Mouse (Mus musculus) heart, adult 2 months (tissue): ENCODE results near the gene Acvr2b. TPM values are rescaled to one million over a fixed set of nuclear protein-coding genes. Genes with fewer than 3 reads are reported as not detected.

Experiments
- DNase-seq, 2 experiments: peaks; one replicate each; pipeline ENCODE4 v3.0.0; 2021
- H3K27ac ChIP-seq: fragments of 200-600 bp; 2 replicates; pipeline ENCODE4 v1.8.1; 2022
- H3K27me3 ChIP-seq: fragments of 200-500 bp; 2 replicates; pipeline ENCODE4 v1.6.1; 2012; ENCODE audit warnings: mild to moderate bottlenecking, low read length, inconsistent platforms, mixed read lengths; ENCODE audit not compliant: control insufficient read depth, insufficient read depth
- H3K36me3 ChIP-seq: fragments of 200-500 bp; 2 replicates; pipeline ENCODE4 v1.6.1; 2012; ENCODE audit warnings: low read length, inconsistent platforms; ENCODE audit not compliant: control insufficient read depth, insufficient read depth
- H3K4me1 ChIP-seq: fragments of 200-500 bp; 2 replicates; pipeline ENCODE4 v1.6.1; 2011; ENCODE audit warnings: low read length; ENCODE audit not compliant: control insufficient read depth, insufficient read depth
- H3K4me3 ChIP-seq: fragments of 200-600 bp; 2 replicates; pipeline ENCODE4 v1.8.1; 2022
- H3K79me2 ChIP-seq: fragments of 200-500 bp; replicated peaks from 2 replicates; pipeline ENCODE4 v1.6.1; 2012; ENCODE audit warnings: mild to moderate bottlenecking, inconsistent platforms, low read length, moderate library complexity, mixed read lengths; ENCODE audit not compliant: control insufficient read depth, insufficient read depth
- H3K9ac ChIP-seq: fragments of 200-500 bp; 2 replicates; pipeline ENCODE4 v1.6.1; 2012; ENCODE audit warnings: low read depth, mild to moderate bottlenecking, control low read depth, inconsistent platforms, low read length, mixed read lengths
- CTCF ChIP-seq: fragments of 200-600 bp; IDR thresholded peaks from 2 replicates; pipeline ENCODE4 v1.8.1; 2022; ENCODE audit warnings: antibody characterized with exemption, mild to moderate bottlenecking, moderate library complexity
- EP300 ChIP-seq: fragments of 200-500 bp; IDR thresholded peaks from 2 replicates; pipeline ENCODE4 v1.6.1; 2011; ENCODE audit warnings: low read depth, low read length, control low read depth; ENCODE audit not compliant: insufficient read depth
- POLR2A ChIP-seq: fragments of 200-500 bp; IDR thresholded peaks from 2 replicates; pipeline ENCODE4 v1.6.1; 2011; ENCODE audit warnings: mild to moderate bottlenecking, low read depth, low read length, control low read depth; ENCODE audit not compliant: insufficient read depth
- WGBS: fragments of 180-500 bp; shearing (Covaris S2); methylation state at CpG from one replicate; pipeline ENCODE4 v1.1.7; 2018; 5-methylcytosine and 5-hydroxymethylcytosine counted together
- intact Hi-C: fragments of 180-260 bp; cut with DNase I; formaldehyde crosslinking; loops from one replicate; pipeline ENCODE4 v1.15.1; 2025
- polyA plus RNA-seq: library from polyadenylated mRNA; depleted of rRNA; stranded (reverse); fragments of >200 nt; gene quantifications from 2 replicates; pipeline ENCODE4 v1.2.3, GENCODE M21; 2012; rRNA removed
- total RNA-seq, 2 experiments: library from RNA; stranded (reverse); gene quantifications; 2 replicates each; pipeline ENCODE4 v1.2.3; 2021

Acvr2b gene
- total and polyA plus RNA-seq, 3 experiments: 2.2 to 6.8 (median 4.6) TPM

DNA sequence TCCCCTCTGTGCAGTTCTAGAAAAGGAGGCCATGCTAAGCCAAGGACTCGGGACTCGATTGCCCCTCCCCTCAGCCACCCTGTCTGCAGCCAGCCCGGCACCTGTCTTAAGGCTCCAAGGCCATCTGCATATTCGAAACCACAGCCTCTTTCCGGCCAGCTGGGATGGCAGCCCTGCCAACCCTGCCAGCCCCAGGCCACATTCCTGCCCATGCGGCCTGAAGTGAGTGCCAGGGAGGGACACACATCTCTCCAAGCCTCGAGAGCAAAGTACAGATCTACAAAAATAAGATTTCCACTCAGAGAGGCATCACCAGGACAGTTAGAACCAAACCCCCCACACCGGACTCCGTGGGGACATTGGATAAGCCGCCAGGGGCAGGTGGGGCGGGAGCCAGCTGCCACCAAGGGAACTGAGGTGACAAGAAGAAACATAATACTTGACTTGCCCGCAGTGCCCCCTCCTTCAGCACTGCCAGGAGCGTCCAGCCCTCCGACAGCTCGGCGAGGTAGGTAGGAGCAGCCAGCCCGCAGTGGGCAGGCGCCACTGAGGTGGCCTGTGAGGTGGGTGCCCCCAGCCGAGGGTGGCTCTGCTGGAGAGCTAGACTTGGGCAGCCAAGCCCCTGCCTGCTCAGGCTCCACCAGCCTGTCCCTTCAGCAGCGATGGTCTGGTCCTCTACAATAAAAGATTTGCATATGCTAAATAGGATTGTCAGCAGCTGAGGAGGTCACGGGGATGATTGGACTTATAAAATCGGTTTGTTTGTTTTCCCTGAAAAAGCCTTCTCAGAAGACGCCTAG is 81.8 kb downstream of the Acvr2b start:
- 45% methylated on average over 23 of the region's 23 CpGs for WGBS
- Histone ChIP-seq H3K79me2 (no peaks in the 10 kb centered on the region), H3K36me3 (no peaks in the 10 kb centered on the region), H3K27ac (peak overlapping the region; percentile 75), H3K27me3 (no peaks in the 10 kb centered on the region), H3K4me1 (peaks cover 8% of the 10 kb centered on the region; the same call in 1 of the 2 replicates), H3K4me3 (no peak overlapping the region), H3K9ac (no peak overlapping the region)
- TF ChIP-seq CTCF: no peak
- TF ChIP-seq EP300: 0 out of 2 replicates have a peak, but pooled peaks have one; percentile 38
- no peak for TF ChIP-seq POLR2A
- peak; percentile 49 to 74 for DNase-seq
- intact Hi-C loops: no loop called here

DNA sequence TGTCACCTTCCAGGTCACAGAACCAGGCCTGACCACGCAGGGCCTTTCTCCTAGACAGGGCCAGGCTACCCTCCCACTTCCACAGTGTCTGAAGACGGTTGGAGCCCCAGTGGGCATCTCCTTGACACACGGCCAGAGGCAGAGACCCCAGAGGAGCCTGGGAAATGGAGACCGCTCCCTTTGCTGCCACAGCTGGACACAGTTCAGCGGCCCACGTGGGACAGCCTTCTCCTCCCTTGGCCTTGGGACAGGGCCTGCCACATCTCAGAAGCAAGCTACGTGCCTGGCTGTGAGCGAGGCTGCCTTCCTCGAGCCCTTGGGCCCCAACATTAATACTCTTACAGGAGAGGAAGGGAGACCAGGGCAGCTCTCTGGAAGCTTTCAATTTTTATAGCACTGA is 82.5 kb downstream of the Acvr2b start:
- peak overlapping the region; percentile 75 for H3K27ac ChIP-seq
- no peaks in the 10 kb centered on the region for H3K36me3 ChIP-seq
- no peak overlapping the region for H3K4me3 ChIP-seq
- WGBS: 42% methylated on average over 9 of the region's 9 CpGs
- peaks cover 6% of the 10 kb centered on the region; the same call in 1 of the 2 replicates for H3K4me1 ChIP-seq
- H3K9ac ChIP-seq: no peak overlapping the region
- DNase-seq: peak in 1 of 2 experiments; percentile 56
- TF ChIP-seq CTCF: no peak
- 0 out of 2 replicates have a peak, but pooled peaks have one; percentile 21 for TF ChIP-seq EP300
- intact Hi-C loops: no loop called here
- H3K79me2 ChIP-seq: no peaks in the 10 kb centered on the region
- no peaks in the 10 kb centered on the region for H3K27me3 ChIP-seq

Other genes starting within 250 kb of the Acvr2b start
- 1 to 10 TPM; 1.4 to 1.6 TPM for gene Acaa1b, start 245.0 kb upstream of the Acvr2b start, total RNA-seq
- gene Acaa1b, start 245.0 kb upstream of the Acvr2b start, polyA plus RNA-seq: 2.2 and 2.4 TPM in 2 replicates
- gene Gm47289, start 243.0 kb upstream of the Acvr2b start, total RNA-seq: not detected
- gene Gm47289, start 243.0 kb upstream of the Acvr2b start, polyA plus RNA-seq: not detected in 2 replicates
- gene Slc22a13, start 193.0 kb upstream of the Acvr2b start, total RNA-seq: not detected
- 0.06 TPM in 1 of 2 replicates, not detected in the other for gene Slc22a13, start 193.0 kb upstream of the Acvr2b start, polyA plus RNA-seq
- 10 to 100 TPM; 45.6 to 51.7 TPM for gene Oxsr1, start 79.7 kb upstream of the Acvr2b start, total RNA-seq
- gene Oxsr1, start 79.7 kb upstream of the Acvr2b start, polyA plus RNA-seq: 17.4 and 32.7 TPM in 2 replicates
- 10 to 100 TPM; 72.4 to 78.5 TPM for gene Acaa1a, start 62.4 kb upstream of the Acvr2b start, total RNA-seq
- gene Acaa1a, start 62.4 kb upstream of the Acvr2b start, polyA plus RNA-seq: 104 and 107 TPM in 2 replicates
- 10 to 100 TPM; 12.1 to 14.8 TPM for gene Myd88, start 60.7 kb upstream of the Acvr2b start, total RNA-seq
- 12.2 and 14.6 TPM in 2 replicates for gene Myd88, start 60.7 kb upstream of the Acvr2b start, polyA plus RNA-seq
- under 1 TPM; 0.16 to 0.18 TPM for gene Xylb, start 44.7 kb upstream of the Acvr2b start, total RNA-seq
- 0.67 and 1.2 TPM in 2 replicates for gene Xylb, start 44.7 kb upstream of the Acvr2b start, polyA plus RNA-seq
- gene Slc22a14, start 36.6 kb upstream of the Acvr2b start, total RNA-seq: not detected
- gene Slc22a14, start 36.6 kb upstream of the Acvr2b start, polyA plus RNA-seq: 0.35 and 0.78 TPM in 2 replicates
- gene Exog, start 42.8 kb downstream of the Acvr2b start, total RNA-seq: 1 to 10 TPM; 2.0 to 3.1 TPM
- gene Exog, start 42.8 kb downstream of the Acvr2b start, polyA plus RNA-seq: 1.7 and 2.8 TPM in 2 replicates
- 100 to 1,000 TPM; 161 to 173 TPM for gene Scn5a, start 176.9 kb downstream of the Acvr2b start, total RNA-seq
- 101 and 117 TPM in 2 replicates for gene Scn5a, start 176.9 kb downstream of the Acvr2b start, polyA plus RNA-seq